Mouse (Mus musculus): ENCODE measurements around the gene Elk4. TPM values are rescaled to one million over a fixed set of nuclear protein-coding genes. Genes with fewer than 3 reads are reported as not detected.

Gene Elk4
- total RNA-seq (2021): 10 to 100 TPM; 77.4 to 82.0 TPM
- long read RNA-seq, experiment 1, partial matches to known transcripts: 0 of 5 reads
- long read RNA-seq, experiment 1, other reads (novel, unspliced or antisense): 5 of 5 reads
- long read RNA-seq, experiment 2, partial matches to known transcripts: 0 of 3 reads
- long read RNA-seq, experiment 2, other reads (novel, unspliced or antisense): 3 of 3 reads

- peak; percentile 96 for DNase-seq
Observed at GRCm38 (mm10) chr1:132007282-132007815, at the start of gene Elk4. TSS of gene Elk4 (plus strand) at chr1:132007607.

- no peak for DNase-seq
Observed at GRCm38 (mm10) chr1:131961004-131961403, 46.4 kb upstream of the Elk4 start.

- peak; percentile 68 to 73 for DNase-seq
Observed at GRCm38 (mm10) chr1:131962606-131963084, 44.8 kb upstream of the Elk4 start, which contains the start of gene Slc45a3. TSS of gene Slc45a3 (plus strand) at chr1:131962967.

GRCm38 (mm10) chr1:131963085-131963951, 44.1 kb upstream of the Elk4 start:
- DNase-seq: peak in 1 of 2 experiments; percentile 60

GRCm38 (mm10) chr1:131964100-131964499, 43.3 kb upstream of the Elk4 start:
- DNase-seq: peak; percentile 61 to 84

GRCm38 (mm10) chr1:131964580-131964979, 42.8 kb upstream of the Elk4 start:
- no peak for DNase-seq

- DNase-seq: no peak
Observed at GRCm38 (mm10) chr1:131965818-131966217, 41.6 kb upstream of the Elk4 start.

GRCm38 (mm10) chr1:131967336-131967735, 40.1 kb upstream of the Elk4 start:
- DNase-seq: peak in 1 of 2 experiments; percentile 31

GRCm38 (mm10) chr1:131968556-131968955, 38.9 kb upstream of the Elk4 start:
- no peak for DNase-seq

GRCm38 (mm10) chr1:131968983-131969382, 38.4 kb upstream of the Elk4 start:
- peak in 1 of 2 experiments; percentile 58 for DNase-seq

- DNase-seq: no peak
Observed at GRCm38 (mm10) chr1:131969825-131970224, 37.6 kb upstream of the Elk4 start.

- DNase-seq: no peak
Observed at GRCm38 (mm10) chr1:131970322-131970660, 37.1 kb upstream of the Elk4 start.

- no peak for DNase-seq
Observed at GRCm38 (mm10) chr1:131970661-131971520, 36.5 kb upstream of the Elk4 start.

- DNase-seq: no peak
Observed at GRCm38 (mm10) chr1:131971771-131972497, 35.5 kb upstream of the Elk4 start.

GRCm38 (mm10) chr1:131972498-131973334, 34.7 kb upstream of the Elk4 start:
- no peak for DNase-seq

- no peak for DNase-seq
Observed at GRCm38 (mm10) chr1:131973991-131974390, 33.4 kb upstream of the Elk4 start.

- DNase-seq: no peak
Observed at GRCm38 (mm10) chr1:131976886-131977285, 30.5 kb upstream of the Elk4 start.

GRCm38 (mm10) chr1:131980471-131980870, 26.9 kb upstream of the Elk4 start:
- DNase-seq: no peak

GRCm38 (mm10) chr1:131981378-131982013, 25.9 kb upstream of the Elk4 start:
- DNase-seq: peak; percentile 72 to 86

- DNase-seq: peak; percentile 62 to 86
Observed at GRCm38 (mm10) chr1:131982907-131983306, 24.5 kb upstream of the Elk4 start.
